Mouse (Mus musculus) liver, postnatal 0 days (tissue): ENCODE data around the gene Cxcr5.

ENCODE experiments used
- CTCF ChIP-seq: sonication (generic); IDR thresholded peaks from 2 replicates; pipeline ENCODE4 v1.5.1; 2016; ENCODE audit warnings: antibody characterized with exemption, low read depth
- EP300 ChIP-seq: IDR thresholded peaks from 2 replicates; pipeline ENCODE4 v1.6.1; 2016; ENCODE audit warnings: antibody characterized with exemption, low read depth, mild to moderate bottlenecking

DNA sequence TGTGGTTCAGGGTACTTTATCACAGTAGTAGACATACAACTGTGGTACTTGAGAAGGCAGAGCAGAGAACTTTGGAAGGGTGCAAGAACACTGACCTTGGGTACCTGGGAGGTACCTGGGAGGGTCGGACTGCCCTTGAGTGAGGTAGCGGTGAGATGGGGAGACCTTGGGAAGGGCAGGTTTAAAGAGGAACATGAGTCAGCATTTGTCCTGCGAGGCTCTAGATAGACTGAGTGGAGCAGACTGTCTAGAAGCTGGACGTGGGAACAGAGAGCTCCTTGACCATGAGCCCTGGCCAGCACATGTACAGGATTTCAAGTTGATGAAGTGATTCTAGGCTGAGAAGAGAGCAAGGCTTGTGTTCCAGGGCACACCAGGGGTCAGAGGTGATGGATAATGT lies 19.3 kb downstream of the Cxcr5 start:
- no peak for TF ChIP-seq CTCF
- no peak for TF ChIP-seq EP300
